Mouse (Mus musculus): Measurements from ENCODE around the gene Stard13. TPM values are rescaled to one million over a fixed set of nuclear protein-coding genes. Genes with fewer than 3 reads are reported as not detected.

Stard13 gene
- total and polyA plus RNA-seq, 3 experiments: not detected

DNA sequence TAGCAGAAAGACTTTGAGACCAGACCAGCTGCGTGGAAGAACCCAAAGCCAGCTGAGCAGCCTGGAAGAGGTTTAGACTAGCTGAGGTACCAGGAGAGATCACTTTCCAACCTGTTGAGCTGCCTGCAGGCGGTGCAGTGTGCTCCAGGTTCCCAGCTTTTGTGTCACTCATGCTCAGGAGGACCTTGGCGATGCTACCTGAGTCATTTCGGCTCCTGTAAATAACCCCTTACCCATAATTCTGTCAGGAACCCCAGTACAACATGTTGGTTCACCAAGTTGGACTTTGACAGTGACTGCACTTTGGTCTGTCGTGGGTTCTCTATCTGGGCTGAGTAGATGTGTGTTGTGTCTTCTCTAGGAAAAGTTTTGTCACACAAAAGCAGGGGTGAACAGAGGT, 215.2 kb downstream of the Stard13 start:
- Histone ChIP-seq H3K9me3 (replicated peaks; ENCODE audit: insufficient read depth, low read length) (no peaks in the 10 kb centered on the region), H3K4me3 (ENCODE audit: control insufficient read depth in 1 of 2, insufficient read depth in 1 of 2, low read depth in 2 of 2, low read length in 2 of 2) (no peak overlapping the region), H3K79me2 (ENCODE audit: control insufficient read depth, insufficient read depth, low read length, poor library complexity) (no peaks in the 10 kb centered on the region), H3K27me3 (ENCODE audit: control insufficient read depth in 1 of 2, insufficient read depth in 2 of 2, low read length in 2 of 2) (no peaks in the 10 kb centered on the region), H3K36me3 (ENCODE audit: control insufficient read depth in 1 of 2, insufficient read depth in 2 of 2, low read length in 2 of 2) (no peaks in the 10 kb centered on the region), H3K27ac (ENCODE audit: control insufficient read depth, low read depth, low read length) (no peak overlapping the region), H3K4me1 (ENCODE audit: control insufficient read depth in 1 of 2, insufficient read depth in 2 of 2, low read length in 2 of 2) (no peaks in the 10 kb centered on the region), H3K9ac (ENCODE audit: control insufficient read depth, low read depth, low read length, poor library complexity, severe bottlenecking) (no peak overlapping the region)
- TF ChIP-seq POLR2AphosphoS5 (IDR thresholded peaks at IDR 0.05; ENCODE audit: borderline replicate concordance, low read depth, low read length) (no peak), TCF12 (IDR thresholded peaks at IDR 0.05; ENCODE audit: low read depth, low read length) (no peak), JUND (IDR thresholded peaks at IDR 0.05; ENCODE audit: low read depth, low read length) (no peak), TAL1 (IDR thresholded peaks at IDR 0.05; ENCODE audit: low read length) (no peak), USF2 (IDR thresholded peaks at IDR 0.05; ENCODE audit: borderline replicate concordance in 1 of 2, insufficient read depth in 1 of 2, low read depth in 1 of 2, low read length in 2 of 2) (no peak), MAX (IDR thresholded peaks at IDR 0.05; ENCODE audit: low read length) (no peak), CHD1 (IDR thresholded peaks at IDR 0.05; ENCODE audit: low read depth, low read length) (no peak), ZNF384 (IDR thresholded peaks at IDR 0.05; ENCODE audit: low read depth, low read length) (no peak), MAZ (IDR thresholded peaks at IDR 0.05; ENCODE audit: low read depth, low read length) (no peak), POLR2AphosphoS2 (IDR thresholded peaks at IDR 0.05; ENCODE audit: low read length) (no peak), MEF2A (IDR thresholded peaks at IDR 0.05; ENCODE audit: extremely low read depth, insufficient replicate concordance, low read depth, low read length, poor library complexity, severe bottlenecking) (no peak), E2F4 (IDR thresholded peaks at IDR 0.05; ENCODE audit: borderline replicate concordance, low read depth, low read length) (no peak), SMC3 (IDR thresholded peaks at IDR 0.05; ENCODE audit: low read depth, low read length) (no peak), NRF1 (IDR thresholded peaks at IDR 0.05; ENCODE audit: insufficient read depth, low read depth, low read length, poor library complexity, severe bottlenecking) (no peak)
- DNase-seq (ENCODE audit: low read depth, low spot score): no peak

DNA sequence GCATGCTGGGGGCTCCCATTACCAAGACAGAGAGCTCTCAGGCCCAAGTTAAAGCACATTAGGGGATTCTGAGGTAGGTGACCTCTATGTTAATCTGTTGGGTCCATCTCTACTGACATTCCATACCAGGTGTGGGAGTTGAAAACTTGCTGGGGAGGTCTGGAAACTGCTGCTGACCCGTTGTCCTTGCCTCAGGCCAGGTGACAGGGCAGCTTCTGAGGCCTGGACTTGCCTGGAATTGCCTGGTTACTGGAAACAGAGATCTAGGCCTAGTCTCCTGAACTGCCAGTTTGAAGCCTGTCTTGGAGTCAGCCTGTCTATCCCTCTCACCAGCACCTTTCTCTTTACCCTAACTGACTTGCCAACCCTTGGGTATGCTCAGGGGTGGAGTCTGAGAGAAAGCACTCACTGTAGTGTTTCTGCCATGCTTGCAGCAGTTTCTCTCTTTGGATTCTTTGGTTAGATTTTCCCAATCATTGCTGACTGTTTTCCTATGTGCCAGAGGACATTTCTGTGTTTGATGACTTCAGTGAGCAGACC, 229.3 kb downstream of the Stard13 start:
- Histone ChIP-seq H3K27ac (ENCODE audit: control insufficient read depth, low read depth, low read length) (no peak overlapping the region), H3K36me3 (ENCODE audit: control insufficient read depth in 1 of 2, insufficient read depth in 2 of 2, low read length in 2 of 2) (no peaks in the 10 kb centered on the region), H3K9me3 (replicated peaks; ENCODE audit: insufficient read depth, low read length) (no peaks in the 10 kb centered on the region; the same call in 1 of the 2 replicates), H3K79me2 (ENCODE audit: control insufficient read depth, insufficient read depth, low read length, poor library complexity) (no peaks in the 10 kb centered on the region), H3K4me3 (ENCODE audit: control insufficient read depth in 1 of 2, insufficient read depth in 1 of 2, low read depth in 2 of 2, low read length in 2 of 2) (no peak overlapping the region), H3K27me3 (ENCODE audit: control insufficient read depth in 1 of 2, insufficient read depth in 2 of 2, low read length in 2 of 2) (no peaks in the 10 kb centered on the region), H3K4me1 (ENCODE audit: control insufficient read depth in 1 of 2, insufficient read depth in 2 of 2, low read length in 2 of 2) (no peaks in the 10 kb centered on the region), H3K9ac (ENCODE audit: control insufficient read depth, low read depth, low read length, poor library complexity, severe bottlenecking) (no peak overlapping the region)
- no peak for DNase-seq (ENCODE audit: low read depth, low spot score)
- TF ChIP-seq EP300 (IDR thresholded peaks at IDR 0.05; ENCODE audit: low read depth in 1 of 2, low read length in 2 of 2): no peak
- no peak for TF ChIP-seq TCF12 (IDR thresholded peaks at IDR 0.05; ENCODE audit: low read depth, low read length)
- TF ChIP-seq MXI1 (IDR thresholded peaks at IDR 0.05; ENCODE audit: low read depth, low read length): no peak
- TF ChIP-seq SMC3 (IDR thresholded peaks at IDR 0.05; ENCODE audit: low read depth, low read length): no peak
- TF ChIP-seq KAT2A (conservative IDR thresholded peaks at IDR 0.05; ENCODE audit: low read depth, low read length): no peak
- TF ChIP-seq USF2 (IDR thresholded peaks at IDR 0.05; ENCODE audit: borderline replicate concordance in 1 of 2, insufficient read depth in 1 of 2, low read depth in 1 of 2, low read length in 2 of 2): no peak
- TF ChIP-seq ZKSCAN1 (IDR thresholded peaks at IDR 0.05; ENCODE audit: low read depth, low read length): no peak

Data from MEL (cell line).